Mouse (Mus musculus): ENCODE results near the gene Ocm.

- TF ChIP-seq CTCF (IDR thresholded peaks at IDR 0.05; ENCODE audit: low read depth) (no peak), EP300 (IDR thresholded peaks at IDR 0.05; ENCODE audit: low read depth) (no peak)
Measured at GRCm38 (mm10) chr5:143975631-143975933, 50.9 kb downstream of the Ocm start.

Data from liver, embryonic 14.5 days (tissue).